Mouse (Mus musculus): ENCODE measurements around the gene Hps4.

GRCm38 (mm10) chr5:112367929-112368328 is 25.0 kb downstream of the Hps4 start:
- TF ChIP-seq CTCF (IDR thresholded peaks at IDR 0.05; ENCODE audit: extremely low read depth, insufficient read length, insufficient replicate concordance, low read depth, low read length): no peak
- TF ChIP-seq POLR2A (IDR thresholded peaks at IDR 0.05; ENCODE audit: low read depth, low read length): no peak

All from small intestine, adult 2 months (tissue).